Mouse (Mus musculus) cortical plate, adult 2 months (tissue): ENCODE results near the gene Styk1.

Experiments
- CTCF ChIP-seq: fragments of 200-500 bp; IDR thresholded peaks from 2 replicates; pipeline ENCODE4 v1.5.1; 2011; ENCODE audit warnings: mild to moderate bottlenecking, control low read depth, low read length; ENCODE audit not compliant: insufficient read depth; ENCODE audit errors: extremely low read depth
- POLR2A ChIP-seq: fragments of 200-500 bp; IDR thresholded peaks from 2 replicates; pipeline ENCODE4 v1.6.1; 2011; ENCODE audit warnings: mild to moderate bottlenecking, low read length, control low read depth; ENCODE audit not compliant: insufficient read depth; ENCODE audit errors: extremely low read depth

GRCm38 (mm10) chr6:131373160-131373559 lies 19.8 kb upstream of the Styk1 start:
- no peak for TF ChIP-seq POLR2A
- no peak for TF ChIP-seq CTCF
